Mouse (Mus musculus) c-Kit-negative CD71-positive TER-119-positive erythroid progenitor cells, embryonic 14.5 days (primary cell): ENCODE data around the gene Vps25.

Source experiments
- DNase-seq: peaks from one replicate; pipeline ENCODE4 v3.0.0-alpha.2; 2013; ENCODE audit warnings: low read depth, low spot score

Gene Vps25

DNA sequence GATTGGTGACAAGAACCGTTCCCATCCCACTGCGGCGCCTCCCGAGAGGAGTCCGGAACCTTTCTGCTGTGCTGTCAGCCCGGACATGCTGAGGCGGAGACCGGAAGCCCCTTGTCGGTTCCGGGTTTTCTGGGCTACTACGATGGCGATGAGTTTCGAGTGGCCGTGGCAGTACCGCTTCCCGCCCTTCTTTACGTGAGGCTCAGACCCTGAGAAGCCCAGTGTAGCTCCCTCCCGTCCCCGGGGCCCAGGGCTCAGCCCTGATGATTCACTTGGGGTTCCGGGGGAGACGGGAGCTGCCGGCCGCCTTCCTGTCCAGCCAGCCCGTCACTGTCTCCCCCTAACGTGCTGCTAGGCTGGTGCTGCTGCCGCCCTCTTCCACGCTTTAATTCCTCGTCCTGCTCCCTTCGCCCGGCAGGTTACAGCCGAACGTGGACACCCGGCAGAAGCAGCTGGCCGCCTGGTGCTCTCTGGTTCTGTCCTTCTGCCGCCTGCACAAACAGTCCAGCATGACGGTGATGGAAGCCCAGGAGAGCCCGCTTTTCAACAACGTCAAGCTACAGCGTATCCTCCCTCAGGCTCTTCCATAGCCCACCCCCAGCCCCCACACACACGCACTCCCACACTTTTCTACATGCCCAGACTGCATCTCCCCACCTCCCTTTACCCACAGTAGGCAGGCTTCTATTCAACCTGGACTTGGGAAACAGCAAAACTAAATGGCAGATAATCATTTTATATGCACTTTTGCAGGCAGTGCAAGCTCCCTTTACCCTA is at the start of gene Vps25:
TSS of gene Vps25 (plus strand) at position 95 of the 777 bp plus-strand sequence.
- peak; percentile 77 for DNase-seq

DNA sequence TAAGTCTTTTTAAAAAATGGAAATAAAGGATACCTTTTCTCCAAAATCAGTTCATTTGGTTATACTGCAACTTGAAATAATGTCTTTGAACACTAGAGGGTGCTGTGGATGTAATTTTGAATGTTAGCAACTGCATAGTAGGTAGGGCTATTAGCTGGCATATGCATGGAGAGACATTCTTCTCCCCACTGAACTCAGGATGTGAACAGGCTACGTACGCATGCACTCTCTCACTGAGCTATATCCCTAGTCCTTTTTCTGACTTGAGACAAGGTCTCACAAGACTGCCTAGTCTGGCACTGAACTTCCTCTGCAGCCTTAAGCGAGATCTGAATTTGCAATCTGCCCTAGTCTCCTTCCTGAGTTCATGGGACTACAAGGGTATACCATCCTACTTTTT is 41.5 kb upstream of the Vps25 start:
- DNase-seq: peak; percentile 73

DNA sequence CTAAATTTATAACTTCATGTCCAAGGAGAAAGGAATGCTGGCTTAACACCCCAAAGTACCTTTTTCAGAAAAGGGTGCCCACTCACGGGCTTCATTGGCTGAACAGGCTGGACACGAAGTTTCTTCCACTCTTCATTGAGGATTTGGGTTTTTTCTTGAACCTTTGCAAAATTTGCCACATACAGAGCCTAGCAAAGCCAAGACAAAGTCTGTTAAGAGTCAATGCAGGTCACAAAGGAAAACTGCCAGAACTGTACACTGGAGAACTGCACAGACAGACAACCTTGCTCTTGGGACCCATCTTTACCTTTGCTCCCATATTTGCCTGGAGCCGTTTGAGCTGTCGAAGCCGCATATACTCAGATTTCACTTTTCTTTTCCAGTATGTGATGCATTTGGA is 36.6 kb upstream of the Vps25 start:
- no peak for DNase-seq

DNA sequence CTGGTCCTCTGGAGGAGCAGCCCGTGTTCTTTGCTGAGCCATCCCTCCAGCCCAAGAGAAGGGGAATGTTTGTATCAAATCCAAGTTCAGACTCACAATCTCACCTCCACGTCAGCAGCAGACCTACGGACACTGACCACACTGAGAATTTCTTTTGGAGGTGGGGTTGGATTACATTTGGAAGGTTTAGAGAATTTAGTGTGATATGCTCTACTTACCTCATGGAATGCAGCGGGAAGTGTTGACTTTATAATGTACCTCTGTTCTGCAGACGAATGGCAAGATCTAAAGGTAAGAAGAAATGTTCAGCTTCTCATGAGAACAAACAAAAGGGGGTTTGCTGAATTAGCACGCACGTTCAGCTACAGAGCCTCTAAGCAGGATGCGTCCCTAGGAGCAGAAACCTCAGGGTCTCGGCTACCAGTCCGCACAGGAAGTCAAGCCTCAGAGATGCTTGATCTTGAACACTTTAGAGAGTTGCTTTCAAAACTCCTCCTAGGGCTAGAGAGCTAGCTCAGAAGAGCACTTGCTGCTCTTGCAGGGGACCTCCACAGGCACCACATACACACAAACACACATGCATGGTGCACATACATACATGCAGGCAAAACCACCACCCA is 35.0 kb upstream of the Vps25 start:
- DNase-seq: no peak

DNA sequence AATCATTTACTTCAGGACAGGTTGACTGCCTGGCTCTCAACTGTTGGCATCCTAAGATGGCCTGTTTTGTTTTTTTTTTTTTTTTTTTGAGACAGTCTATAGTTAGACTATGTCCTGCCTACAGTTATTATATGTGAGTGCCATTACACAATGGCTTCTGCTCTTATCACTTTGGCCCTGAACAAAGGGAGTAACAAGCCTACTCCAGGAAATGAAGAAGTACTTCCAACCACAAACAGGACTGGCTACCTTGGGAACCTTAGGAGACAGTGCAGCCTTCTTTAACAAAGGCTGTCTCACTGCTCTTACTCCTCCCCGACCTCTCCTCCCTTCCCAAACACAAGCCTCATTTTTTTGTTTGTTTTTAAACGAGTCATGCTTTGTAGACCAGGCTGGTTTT is 32.7 kb upstream of the Vps25 start:
- no peak for DNase-seq

DNA sequence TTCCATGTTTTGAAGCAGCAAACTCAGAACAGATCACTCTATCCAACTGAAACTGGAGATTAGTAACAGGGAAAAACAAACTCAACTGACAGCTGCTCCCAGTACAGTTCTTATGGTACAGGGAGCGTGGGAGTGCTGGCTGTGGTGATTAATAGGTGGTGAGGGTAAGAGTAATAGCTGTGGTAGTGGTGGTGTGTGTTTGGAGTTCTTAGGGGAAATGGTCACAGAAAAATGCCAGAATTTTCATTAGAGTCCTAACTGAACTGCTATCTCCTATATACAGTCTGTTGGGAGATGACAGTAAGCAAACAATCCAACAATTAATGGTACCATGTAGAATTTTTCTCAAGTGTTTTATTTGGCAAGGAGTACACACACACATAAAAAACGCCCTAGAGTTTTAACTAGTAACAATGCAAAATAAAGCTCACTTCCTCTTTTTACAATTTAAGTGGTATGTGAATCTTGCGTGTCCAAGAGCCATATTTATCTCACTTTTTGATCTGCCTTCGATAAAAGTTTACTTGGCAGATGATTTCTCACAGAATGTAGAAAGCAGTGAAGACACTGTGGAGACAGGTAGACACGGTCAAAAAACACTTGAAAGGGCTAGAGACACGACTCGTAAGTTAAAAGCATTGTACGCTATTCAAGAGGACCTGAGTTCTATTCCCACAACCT is 32.1 kb upstream of the Vps25 start:
- DNase-seq: no peak

DNA sequence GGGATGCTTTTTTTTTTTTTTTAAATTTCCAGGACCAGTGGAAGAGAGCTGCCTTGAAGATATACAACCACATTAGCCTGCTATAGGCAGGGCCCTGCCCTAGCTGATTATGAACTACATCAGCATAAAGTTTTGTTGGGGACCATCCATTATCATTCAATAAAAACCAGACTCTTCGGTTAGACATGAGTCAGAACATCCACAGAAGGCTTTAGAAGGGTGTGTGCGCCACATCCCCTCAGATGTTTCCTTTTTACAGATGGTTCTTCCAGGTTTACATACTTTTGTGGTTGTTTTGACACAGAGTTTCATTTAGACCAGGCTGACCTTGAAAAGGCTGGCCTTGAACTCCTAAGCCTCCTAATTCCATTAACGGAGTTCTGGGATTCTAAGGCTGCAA is 29.2 kb upstream of the Vps25 start:
- no peak for DNase-seq

DNA sequence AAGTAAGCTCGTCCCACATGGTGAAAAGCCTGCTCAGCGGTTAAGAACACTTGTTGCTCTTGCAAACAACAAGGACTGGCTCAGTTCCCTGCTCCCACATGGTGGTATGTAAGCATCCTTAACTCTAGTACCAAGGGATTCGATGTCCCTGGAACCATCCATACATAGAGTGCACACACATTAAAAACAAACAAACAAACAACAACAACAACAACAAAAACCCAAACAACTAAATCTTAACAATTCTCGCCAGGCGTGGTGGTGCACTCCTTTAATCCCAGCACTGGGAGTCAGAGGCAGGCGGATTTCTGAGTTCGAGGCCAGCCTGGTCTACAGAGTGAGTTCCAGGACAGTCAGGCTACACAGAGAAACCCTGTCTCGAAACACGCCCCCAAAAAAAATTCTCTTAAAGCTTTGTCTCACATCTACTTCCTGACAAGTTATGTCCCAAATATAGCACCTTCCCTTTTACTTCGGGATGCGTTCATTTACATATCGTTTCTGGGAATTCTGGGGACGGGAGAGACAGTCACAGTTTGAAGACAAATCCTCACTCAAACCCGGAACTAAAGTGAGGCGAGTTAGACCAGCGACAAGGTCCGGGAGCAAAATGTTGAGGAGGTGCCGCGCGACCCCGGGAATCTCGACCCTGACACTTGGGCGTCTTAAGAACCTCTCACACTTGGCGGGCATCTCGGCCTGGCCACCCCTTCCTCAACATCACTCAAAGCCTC is 28.0 kb upstream of the Vps25 start:
- peak; percentile 17 for DNase-seq

DNA sequence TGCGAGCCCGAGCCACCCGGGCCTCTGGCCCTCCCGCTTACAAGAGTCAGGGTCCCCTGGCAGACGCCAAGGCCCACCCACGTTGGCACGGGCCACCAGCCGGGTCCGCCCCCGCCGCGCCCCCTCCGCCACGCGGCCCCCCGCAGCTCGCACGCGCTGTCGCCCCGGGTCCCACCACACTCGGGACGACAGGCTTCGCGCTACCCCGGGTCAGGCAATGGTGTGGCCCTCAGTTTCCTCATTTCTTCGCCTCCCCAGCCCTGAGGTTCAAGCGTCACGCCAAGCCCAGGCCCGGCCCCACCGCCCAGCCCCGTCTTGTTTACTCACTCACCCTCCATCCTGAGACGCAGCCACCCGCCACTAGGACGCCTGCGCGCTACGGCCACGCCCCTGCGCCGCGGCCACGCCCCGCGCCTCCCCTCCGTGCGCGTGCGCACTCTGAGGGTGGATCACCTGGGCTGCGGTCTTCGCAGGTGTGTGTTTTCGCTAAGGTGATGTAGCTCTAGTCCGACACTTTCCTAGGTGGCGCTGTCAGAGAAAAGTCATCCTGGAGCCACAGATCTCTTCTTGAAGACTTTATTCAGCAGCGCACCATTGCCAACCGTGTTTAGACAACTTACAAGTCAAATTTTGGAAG is 27.3 kb upstream of the Vps25 start, which contains the start of gene Ezh1:
TSS of gene Ezh1 (minus strand) at position 399 of the 637 bp plus-strand sequence.
- peak; percentile 76 for DNase-seq

DNA sequence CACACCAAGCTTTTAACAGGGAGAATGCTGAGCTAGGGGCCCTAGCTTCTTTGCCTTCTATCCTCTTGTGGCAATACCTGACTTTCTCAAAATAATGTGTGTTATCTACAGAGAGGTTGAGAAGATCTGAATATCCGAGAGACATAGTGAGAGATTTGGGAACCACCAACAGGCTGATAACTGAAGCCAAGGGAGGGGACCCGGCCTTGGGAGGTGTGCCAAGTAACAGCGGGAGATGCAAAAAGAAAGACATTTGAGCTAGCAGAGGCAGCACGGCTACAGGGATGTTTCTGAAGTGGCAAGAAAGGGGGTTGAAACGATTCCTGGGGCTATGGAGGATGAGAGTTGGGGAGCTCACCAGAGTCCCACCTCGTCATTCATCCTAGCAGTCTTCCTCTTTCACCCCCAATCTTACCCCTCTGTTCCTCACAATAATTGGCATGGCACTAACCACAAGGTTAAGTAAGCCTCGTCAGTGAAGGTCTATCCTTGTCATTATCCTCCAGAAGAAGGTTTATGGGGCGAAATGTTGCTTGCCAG is 24.1 kb upstream of the Vps25 start:
- DNase-seq: no peak

DNA sequence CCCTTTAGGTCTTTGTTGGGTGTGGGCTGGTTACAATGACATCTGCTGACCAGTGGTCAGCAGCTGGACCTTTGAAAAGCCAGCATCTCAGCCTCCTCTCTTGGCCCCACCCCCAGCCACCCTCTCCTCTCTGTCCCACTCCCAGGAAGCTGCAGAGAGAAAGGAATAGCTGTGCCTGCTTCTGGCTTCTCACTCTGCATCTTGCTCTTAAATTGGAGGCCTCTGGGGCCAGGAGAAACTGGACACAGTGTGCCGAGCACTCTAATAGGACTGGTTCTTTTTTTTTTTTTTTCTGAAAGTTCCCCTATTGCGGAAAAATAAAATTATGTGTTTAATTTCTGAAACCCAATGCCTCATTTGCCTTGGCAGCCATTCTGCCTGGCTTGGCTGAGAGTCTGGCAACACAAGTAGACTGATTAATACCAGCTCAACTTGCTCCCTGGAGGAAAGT is 23.4 kb upstream of the Vps25 start:
- DNase-seq: no peak

DNA sequence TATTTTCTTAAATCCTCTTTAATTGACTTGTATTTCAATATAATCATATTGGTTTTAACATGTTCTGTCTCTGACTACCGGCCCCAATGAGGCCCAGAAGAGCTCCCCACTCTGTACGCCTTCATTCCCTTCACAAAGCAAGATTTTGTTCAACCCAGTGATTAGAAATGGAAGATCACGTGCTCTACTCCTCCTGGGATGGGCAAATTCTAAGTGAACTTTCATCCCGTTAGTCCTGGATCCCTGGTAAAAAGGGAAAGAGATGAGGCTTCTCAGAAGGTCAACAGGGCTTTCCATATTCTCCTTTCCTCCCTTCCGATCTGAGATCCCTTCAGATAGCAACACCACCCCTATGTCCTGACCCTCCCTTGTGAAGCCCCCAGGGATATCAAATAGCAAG is 23.0 kb upstream of the Vps25 start:
- DNase-seq: no peak

DNA sequence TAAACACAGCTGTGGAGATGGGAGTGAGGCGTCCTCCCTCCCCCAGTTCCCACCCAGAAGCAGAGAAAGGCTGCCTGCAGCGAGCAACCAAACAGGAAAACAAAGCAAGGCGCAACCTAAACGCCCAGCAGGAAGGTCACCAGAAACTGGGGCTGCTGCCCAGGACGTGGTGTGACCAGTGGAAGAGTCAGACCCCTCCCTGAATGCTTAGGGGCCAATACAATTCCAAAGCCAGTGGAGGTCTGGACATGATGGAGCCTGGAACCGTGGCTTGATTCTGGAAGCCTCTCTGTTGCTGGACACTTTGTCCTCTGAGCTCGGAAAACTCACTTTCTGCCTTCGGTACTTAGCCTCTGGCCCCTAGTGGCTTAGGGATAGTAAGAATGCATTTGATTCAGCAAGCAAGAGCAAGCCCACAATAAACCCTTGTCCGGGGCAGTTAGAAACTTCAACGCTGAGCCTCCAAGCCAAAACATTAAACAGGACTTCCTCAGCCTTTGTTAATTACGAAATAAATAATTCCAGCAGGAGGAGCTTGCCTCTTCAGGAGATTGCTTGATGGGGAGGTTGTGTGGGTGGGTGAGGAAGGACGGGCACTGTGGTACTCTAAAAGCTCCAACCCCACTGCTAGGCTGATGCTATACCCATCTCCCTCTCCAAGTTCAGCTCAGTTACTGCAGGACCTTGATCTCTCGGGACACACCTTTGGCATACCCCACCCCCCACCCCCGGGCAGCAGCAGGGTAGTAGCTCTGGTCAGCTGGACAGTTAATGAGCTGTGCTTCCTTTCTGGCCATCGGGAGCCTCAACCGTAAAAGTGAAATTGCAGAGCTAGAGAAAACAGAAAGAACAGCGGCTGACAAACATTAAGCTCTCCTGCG is 22.3 kb upstream of the Vps25 start:
- DNase-seq: no peak

DNA sequence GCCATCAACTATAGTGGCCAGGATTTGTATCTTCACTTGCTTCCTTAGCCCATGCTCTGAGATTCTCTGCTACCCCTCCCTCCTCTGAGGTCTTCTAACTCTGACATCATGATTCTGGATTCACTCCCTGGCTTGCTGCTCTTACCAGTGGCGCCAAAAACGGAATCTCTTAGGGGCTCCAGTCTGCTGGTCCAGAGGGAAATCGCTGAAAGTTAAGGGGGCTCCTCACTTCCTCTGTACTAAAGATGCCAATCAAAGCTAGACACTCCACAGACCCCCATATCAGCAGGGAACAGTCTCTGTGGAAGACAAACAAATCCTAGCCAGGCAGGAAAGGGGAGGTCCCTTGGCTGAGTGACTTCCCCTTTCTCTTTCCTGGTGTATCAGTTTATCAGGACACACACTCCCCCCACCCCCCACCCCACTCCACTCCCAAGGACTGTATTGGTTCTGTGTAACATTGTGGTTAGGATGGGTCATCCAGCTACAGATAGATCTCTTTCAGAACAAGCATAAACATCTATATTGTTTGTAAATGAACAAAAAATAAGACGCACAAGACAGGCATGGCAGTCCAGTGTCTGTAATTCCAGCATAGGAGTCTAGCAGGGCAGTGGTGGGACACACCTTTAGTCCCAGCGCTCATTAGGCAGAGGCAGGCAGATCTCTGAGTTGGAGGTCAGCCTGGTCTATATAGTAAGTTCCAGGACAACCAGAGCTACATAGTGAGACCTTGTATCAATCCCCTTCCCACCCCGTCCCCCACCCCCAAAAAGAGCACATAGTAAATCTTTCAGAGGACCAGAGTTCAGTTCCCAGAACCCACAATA is 21.3 kb upstream of the Vps25 start:
- DNase-seq: no peak

DNA sequence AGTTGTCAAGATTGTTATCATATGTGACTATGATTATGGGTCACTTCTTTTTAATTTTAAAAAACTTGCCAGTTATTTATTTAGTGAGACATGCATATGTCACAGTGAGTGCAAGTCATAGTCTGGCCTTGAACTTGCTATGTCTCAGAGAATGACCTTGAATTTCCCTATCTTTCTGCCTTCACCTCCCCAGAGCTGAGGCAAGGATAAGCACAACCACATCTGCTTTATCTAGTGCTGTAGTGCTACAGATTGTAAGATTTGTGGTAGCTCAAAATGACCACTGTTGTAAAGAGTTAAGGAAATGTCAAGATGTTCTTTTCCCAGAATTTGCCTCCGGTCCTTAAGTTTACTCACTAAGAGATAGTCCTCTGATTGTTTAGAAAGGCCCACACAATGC is 20.3 kb upstream of the Vps25 start:
- no peak for DNase-seq

DNA sequence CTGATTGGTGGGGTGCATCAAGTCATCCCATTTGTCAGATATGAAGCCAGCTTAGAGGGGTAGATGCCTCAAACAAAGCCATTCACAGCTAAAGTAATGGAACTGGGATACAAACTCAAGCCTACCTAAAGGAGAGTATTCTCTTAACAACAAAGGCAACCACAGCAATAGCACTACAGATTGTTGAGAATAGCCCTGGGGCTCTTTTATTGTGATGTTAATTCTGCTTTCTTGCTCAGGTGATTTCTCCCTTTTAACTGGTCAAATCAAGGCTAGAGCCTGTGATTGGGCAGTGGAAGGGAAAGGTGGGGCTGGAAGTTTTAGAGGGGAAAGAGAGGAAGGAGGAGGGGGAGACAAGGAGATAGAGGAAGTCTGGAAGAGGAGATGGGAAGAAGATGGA is 19.4 kb upstream of the Vps25 start:
- DNase-seq: no peak

DNA sequence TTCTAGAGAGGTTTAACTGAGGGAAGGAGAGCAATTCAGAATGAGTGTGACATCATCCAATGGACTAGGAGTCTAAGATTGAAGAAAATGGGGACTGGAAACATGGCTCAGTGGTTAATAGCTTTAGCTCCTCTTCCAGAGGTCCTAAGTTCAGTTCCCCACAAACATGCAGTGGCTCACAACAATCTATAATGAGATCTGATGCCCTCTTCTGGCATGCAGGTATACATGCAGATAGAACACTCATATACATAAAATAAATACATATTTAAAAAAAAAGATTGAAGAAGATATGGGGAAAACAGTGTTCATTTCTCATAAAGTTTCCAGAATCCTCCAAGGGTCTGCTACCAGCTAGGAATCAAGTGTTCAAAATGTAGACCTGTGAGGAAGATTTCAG is 18.1 kb upstream of the Vps25 start:
- DNase-seq: no peak

DNA sequence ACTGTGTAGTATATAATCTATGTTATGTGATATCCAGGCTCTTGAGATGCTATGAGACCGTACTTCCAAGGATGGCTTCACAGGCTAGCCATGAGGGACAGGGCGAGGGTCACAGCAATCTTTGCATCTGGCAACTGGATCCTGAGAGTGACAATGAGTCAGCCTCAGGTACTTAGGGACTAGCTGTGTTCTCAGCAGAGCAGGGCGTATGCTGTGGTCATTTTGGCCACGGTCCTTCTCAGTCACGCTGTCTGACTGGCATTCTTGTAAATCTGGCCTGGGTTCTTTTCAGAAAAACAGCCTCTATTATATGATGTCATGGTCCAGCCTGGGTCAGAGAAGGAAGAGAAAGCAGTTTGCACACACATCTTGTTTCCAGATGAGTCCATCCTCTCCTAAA is 16.7 kb upstream of the Vps25 start:
- no peak for DNase-seq

DNA sequence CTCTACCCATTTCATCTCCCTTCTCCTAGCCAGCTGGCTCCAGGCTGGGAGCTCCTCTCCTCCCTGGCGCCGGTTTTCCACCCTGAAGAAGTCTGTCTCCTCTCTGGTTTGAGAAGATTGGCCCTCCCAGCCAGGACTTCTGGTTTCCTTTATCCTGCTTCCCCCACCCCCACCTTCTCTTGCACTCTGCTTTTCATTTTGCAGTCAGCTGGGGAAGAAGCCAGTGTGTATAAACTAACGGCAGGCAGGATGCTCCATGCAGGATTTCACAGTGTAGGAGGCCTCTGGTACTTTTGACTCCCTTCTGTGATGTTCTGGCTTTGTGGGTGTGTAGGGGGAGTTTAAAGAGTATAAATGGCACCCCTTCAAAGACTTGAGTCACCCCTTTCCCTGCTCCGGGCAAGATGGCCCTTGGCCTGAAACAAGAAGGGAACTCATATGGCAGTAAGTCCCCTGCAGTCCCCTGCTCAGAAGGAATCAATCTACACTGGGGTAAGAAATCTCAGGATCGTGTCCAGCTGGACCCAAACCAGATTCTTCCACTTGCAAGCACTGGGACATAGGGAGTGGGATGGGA is 15.3 kb upstream of the Vps25 start:
- DNase-seq: no peak
